Mouse (Mus musculus): ENCODE data around the gene 1700029J07Rik.

GRCm38 (mm10) chr8:45999138-45999783 is 24.2 kb upstream of the 1700029J07Rik start, which contains the start of gene Lrp2bp:
- TF ChIP-seq CTCF (IDR thresholded peaks at IDR 0.05; ENCODE audit: control insufficient read depth, insufficient read depth, insufficient replicate concordance, low read depth, low read length) (no peak), POLR2A (IDR thresholded peaks at IDR 0.05; ENCODE audit: control insufficient read depth, low read depth, low read length) (peak; percentile 25; the same call in 1 of the 2 replicates)
